Mouse (Mus musculus) testis, postnatal 14 days (tissue): ENCODE data around the gene B230217C12Rik.

Source experiments
- DNase-seq: peaks from one replicate; pipeline ENCODE4 v3.0.0; 2021; ENCODE audit warnings: low spot score

Gene B230217C12Rik

GRCm38 (mm10) chr11:97825971-97826370 is 14.6 kb upstream of the B230217C12Rik start:
- no peak for DNase-seq

- DNase-seq, result no peak
These were observed 14.2 kb upstream of the B230217C12Rik start for GRCm38 (mm10) chr11:97826414-97826813.

DNA sequence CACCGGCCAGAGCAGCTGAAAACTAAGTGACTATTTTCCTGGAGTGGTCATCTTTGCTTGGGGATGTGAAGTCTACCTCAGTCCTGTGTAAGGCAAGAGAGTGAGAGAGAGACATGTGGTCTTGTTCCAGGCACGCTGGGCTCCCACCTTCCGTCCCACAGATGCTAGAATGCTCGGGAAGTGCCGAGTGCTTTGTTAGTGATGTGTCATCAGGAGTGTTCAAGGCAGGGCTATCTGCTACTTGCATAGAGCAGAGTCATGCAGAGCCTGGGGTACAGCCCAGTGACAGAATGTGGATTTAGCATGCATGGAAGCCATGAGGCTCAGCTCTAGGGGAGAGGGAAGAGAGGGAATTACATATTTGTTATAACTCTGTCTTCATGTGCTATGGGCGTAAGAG is 12.9 kb upstream of the B230217C12Rik start:
- no peak for DNase-seq

DNA sequence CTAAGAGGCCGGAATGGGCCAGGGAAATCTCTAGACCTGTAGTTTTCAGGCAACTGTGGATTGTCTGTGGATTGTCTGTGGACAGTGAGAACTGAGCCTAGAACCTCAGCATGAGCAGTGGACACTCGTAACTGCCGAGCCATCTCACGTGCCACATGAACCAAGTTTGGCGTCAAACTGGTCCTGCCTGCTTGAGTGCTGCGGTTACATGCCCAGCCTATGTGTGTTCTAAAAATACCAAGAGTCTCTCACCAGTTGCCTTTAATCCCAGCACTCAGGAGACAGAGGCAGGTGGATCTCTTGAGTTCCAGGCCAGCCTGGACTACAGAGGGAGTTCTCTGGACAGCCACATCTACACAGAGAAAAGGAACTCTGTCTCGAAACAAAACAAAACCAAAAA is 11.2 kb upstream of the B230217C12Rik start:
- DNase-seq, result no peak

- DNase-seq, result no peak
These were observed 10.6 kb upstream of the B230217C12Rik start for GRCm38 (mm10) chr11:97829913-97830476.

DNA sequence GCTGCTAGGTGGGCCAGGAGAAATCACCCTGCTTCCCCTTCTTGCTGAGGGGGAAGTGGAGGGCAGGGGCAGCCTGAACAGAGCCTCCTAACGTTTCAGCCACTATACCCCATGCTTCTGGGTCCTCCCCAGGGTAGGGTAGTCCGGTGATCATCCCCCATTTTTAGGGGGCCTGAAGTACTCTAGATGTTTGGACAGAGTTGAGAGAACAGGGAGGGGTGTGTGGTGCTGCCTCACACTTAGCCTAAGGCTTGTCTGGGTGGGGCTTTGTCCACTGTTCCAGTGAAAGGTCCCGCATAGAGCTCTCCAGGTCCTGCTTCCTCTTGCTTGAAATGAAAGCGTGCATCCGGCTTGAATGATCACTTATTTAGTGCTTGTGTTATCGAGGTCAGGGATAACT is 10.1 kb upstream of the B230217C12Rik start:
- no peak for DNase-seq

DNA sequence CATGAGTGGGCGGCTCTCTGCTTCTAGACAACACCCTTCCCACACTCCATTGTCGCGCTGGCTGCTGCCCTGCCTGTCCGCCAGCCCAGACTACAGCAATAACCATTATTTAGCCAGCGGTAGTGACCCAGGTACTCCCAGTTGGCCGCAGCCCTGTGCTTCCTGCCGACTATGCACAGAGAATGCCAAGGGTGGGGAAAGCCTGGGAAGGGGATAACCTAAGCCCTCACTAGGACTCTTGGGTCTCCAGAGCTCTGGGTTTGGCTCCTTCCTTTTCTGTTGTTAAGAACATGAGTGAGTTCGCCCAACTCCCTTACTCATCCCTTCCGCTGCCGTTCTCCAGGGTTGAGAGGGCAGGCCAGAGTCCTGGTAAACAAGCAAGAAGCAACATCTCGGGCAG is 8.6 kb upstream of the B230217C12Rik start:
- no peak for DNase-seq

- DNase-seq, result no peak
These were observed 7.2 kb upstream of the B230217C12Rik start for GRCm38 (mm10) chr11:97833352-97833751.

DNA sequence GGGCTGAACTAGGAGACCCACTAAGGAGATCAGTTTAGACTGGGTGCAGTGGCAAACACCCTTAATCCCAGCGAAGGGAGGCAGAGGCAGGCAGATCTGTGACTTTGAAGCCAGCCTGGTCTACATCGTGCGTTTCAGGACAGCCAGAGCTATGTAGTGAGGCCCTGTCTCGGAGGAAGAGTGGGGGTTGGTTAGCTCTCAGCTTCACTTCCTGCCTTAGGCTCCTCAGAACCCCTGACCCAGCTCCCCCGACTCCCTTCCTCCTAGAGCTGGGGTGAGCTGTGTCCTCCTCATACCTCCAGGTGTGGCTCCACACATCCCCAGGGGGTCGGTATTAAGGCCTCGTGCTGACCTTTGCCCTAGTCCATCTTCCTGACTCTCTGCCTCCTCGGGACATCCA is 4.0 kb upstream of the B230217C12Rik start:
- no peak for DNase-seq

- DNase-seq, result peak; percentile 64
These were observed 3.5 kb upstream of the B230217C12Rik start for GRCm38 (mm10) chr11:97837051-97837450.

- DNase-seq, result no peak
These were observed 2.9 kb upstream of the B230217C12Rik start for GRCm38 (mm10) chr11:97837641-97838149.

- no peak for DNase-seq
These were observed 1.7 kb upstream of the B230217C12Rik start for GRCm38 (mm10) chr11:97838779-97839440.

- no peak for DNase-seq
These were observed 992 bp upstream of the B230217C12Rik start for GRCm38 (mm10) chr11:97839441-97840134.

DNA sequence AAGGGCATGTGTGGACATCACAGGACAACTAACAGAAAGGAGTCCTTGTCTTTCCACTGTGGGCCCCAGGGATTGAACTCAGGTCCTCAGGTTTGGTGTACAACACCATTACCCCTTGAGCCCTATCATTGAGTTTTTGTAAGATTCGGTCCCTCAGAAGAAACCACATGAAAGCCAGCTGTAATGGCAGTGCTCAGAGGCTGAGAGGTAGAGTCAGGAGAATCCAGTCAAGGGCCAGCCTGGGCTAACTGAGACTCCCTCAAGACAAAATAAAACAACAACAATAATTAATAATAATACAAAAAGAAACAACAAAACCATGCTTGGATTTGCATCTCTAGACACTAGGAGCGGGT is 467 bp upstream of the B230217C12Rik start:
- DNase-seq, result no peak

- DNase-seq, result peak; percentile 84
These were observed 546 bp downstream of the B230217C12Rik start for GRCm38 (mm10) chr11:97840991-97841661.

GRCm38 (mm10) chr11:97842001-97842400 is 1.4 kb downstream of the B230217C12Rik start:
- no peak for DNase-seq

DNA sequence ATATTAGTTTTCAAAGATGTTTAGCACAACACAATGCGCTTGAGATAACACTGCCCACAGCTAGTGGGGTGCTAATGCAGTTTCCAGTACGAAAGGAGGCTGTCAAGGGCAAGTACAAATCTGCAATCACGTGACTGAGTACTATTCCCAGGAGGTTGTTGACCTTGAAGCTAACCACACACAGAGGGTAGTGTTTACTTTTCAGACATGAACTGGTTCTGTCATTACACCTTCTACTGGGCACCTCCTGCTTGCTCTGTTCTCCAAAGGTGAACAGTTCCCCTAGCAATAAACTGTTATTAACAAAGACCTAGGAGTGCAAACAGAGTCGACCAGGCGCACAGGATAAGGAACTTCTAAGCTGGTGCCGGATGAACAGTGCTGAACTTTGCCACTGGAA is 9.8 kb downstream of the B230217C12Rik start:
- no peak for DNase-seq

DNA sequence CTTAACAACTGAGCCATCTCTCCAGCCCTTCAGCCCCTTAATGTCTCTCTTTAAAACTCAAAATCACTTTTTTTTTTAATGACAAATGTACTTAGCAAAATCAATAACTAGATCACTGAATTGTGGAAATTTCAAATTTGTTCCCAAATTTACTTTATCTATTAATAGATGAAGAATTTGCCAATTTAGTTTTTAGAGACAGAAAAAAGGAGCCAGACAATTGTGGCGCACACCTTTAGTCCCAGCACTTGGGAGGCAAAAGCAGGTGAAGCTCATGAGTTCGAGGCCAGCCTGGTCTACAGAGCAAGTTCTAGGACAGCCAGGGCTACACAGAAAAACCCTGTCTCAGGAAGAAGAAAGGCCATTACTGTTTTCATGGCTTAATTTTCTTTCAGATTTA is 11.0 kb downstream of the B230217C12Rik start:
- no peak for DNase-seq

DNA sequence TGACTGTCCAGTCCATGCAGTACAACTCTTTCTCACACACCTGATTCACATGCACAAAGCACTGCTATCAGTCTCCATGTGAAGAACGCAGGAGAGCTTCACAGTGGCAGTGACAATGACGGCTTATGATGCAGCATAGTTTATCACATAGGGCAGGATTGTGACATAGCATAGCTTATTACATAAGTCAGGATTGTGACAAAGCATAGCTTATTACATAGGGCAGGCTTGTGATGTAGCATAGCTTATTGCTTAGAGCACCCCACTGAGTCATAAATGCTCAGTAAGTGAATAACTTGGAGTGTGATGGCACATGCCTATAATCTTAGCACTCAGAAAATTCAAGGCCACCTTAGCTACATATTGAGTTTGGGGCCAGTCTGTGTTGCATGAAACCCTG is 14.9 kb downstream of the B230217C12Rik start:
- no peak for DNase-seq

GRCm38 (mm10) chr11:97862148-97862547 is 21.6 kb downstream of the B230217C12Rik start:
- no peak for DNase-seq

DNA sequence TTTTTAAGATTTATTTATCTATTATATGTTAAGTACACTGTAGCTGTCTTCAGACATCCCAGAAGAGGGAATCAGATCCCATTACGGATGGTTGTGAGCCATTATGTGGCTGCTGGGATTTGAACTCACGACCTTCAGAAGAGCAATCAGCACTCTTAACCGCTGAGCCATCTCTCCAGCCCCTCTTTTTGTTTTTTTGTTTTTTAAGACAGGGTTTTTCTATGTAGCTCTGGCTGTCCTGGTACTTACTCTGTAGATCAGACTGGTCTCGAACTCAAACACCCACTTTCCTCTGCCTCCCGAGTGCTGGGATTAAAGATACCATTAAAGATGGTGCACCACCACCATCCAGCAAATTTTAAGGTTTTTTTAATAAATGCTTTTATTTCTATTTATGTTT is 24.8 kb downstream of the B230217C12Rik start:
- DNase-seq, result no peak

DNA sequence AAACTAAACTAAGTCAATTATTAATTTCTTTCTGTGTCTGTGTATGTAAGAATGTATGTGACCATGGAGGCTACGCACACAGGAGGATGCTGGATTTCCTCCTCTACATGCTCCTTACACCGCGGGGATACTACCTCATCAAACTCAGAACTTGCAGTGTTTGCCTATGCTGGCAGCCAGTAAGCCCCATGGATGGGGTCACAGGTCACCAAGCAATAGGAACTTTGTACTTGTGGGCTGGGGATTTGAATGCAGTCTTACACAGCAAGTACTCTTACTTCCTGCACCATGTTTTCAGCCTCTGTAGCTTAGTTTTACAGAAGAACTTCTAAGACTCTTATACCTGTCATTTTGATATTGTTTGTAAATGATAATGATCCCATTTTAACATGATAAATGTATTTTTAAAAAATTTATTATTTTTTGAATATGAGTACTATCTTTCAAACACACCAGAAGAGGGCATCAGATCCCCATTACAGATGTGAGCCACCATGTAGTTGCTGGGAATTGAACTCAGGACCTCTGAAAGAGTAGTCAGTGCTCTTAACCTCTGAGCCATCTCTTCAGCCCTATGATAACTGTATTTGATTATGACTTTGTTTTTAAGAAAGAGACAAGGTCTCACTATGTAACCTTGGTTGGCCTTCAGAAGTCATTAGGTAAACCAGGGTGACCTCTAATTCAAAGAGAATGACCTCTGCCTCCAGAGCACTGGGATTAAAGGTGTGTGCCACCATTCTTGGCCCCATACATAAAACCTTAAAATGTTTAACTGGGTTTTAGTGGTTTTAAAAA is 25.7 kb downstream of the B230217C12Rik start:
- no peak for DNase-seq
